ENCODE assay signal across 9 mouse cellular contexts in genomic region chr2:48538668-48539341, GRCm38 (mm10).
DNase-seq lines count a peak whose midpoint lies in the region; ATAC-seq lines count a peak whose summit lies in the region.
"Had no signal": no experiment of that assay in that cellular context is flagged by ENCODE, and none has a peak within 500 bp of the region (broad histone marks: within the 10 kb centered on the region; RNA-seq: fewer than 3 reads in every experiment).

No protein-coding gene starts in this region.

- peak; percentile 83 for ATAC-seq in frontal cortex, adult (ENCODE audit: low TSS enrichment)
- ATAC-seq in limb, embryonic 12.5 days (ENCODE audit: insufficient number of reproducible peaks, insufficient read depth, low FRiP score, low TSS enrichment, low read depth): 0 out of 2 replicates have a peak, but pooled peaks have one; percentile 31

- no peaks in the 10 kb centered on the region for H3K9me3 ChIP-seq in limb, embryonic 12.5 days
- H3K9me3 ChIP-seq: lung, embryonic 15.5 days had no signal

- peak overlapping the region; percentile 37 for H3K4me3 ChIP-seq in brown adipose tissue, adult 24 weeks (ENCODE audit: insufficient read depth, low read depth, low read length)
- H3K4me3 ChIP-seq in limb, embryonic 12.5 days (replicated peaks): no peak overlapping the region
- H3K4me3 ChIP-seq: lung, embryonic 15.5 days had no signal

- H3K27ac ChIP-seq in brown adipose tissue, adult 24 weeks (replicated peaks; ENCODE audit: low read depth, low read length): peak overlapping the region; percentile 81
- H3K27ac ChIP-seq in limb, embryonic 12.5 days: no peak overlapping the region
- H3K27ac ChIP-seq: lung, embryonic 15.5 days had no signal

- H3K4me2 ChIP-seq in limb, embryonic 12.5 days: no peak overlapping the region
- H3K4me2 ChIP-seq: lung, embryonic 15.5 days had no signal

- H3K27me3 ChIP-seq in limb, embryonic 12.5 days: no peaks in the 10 kb centered on the region
- H3K27me3 ChIP-seq: lung, embryonic 15.5 days had no signal

- DNase-seq in frontal cortex, postnatal 14 days (ENCODE audit: low spot score in 2 of 2): no peak
- DNase-seq in heart, postnatal 36 days: peak; percentile 15 to 21
- no peak for DNase-seq in adrenal gland, adult 18-20 months (ENCODE audit: low spot score in 2 of 2)
- DNase-seq in urinary bladder, postnatal 36 days (ENCODE audit: low spot score in 2 of 2): no peak
- DNase-seq in c-Kit-positive CD71-positive TER-119-positive erythroid progenitor cells, embryonic 14.5 days (ENCODE audit: low spot score): no peak

- intact Hi-C loops in heart, postnatal 36 days (cut with DNase I): loop anchor here (2.0 to 10.0 kb wide), 4 partner anchors 64 to 346 kb away; partner anchors contain the start of gene Acvr2a

- WGBS in limb, embryonic 12.5 days: 46% methylated on average over 13 of the region's 13 CpGs

- H3K36me3 ChIP-seq in limb, embryonic 12.5 days: no peaks in the 10 kb centered on the region
- H3K36me3 ChIP-seq: lung, embryonic 15.5 days had no signal

- H3K9ac ChIP-seq in limb, embryonic 12.5 days (replicated peaks): no peak overlapping the region
- H3K9ac ChIP-seq: lung, embryonic 15.5 days had no signal

- peaks cover 3% of the 10 kb centered on the region; the same call in 1 of the 2 replicates for H3K4me1 ChIP-seq in brown adipose tissue, adult 24 weeks (ENCODE audit: control insufficient read depth, insufficient read depth, insufficient read length, low read length)
- H3K4me1 ChIP-seq in limb, embryonic 12.5 days (replicated peaks): peaks cover 2% of the 10 kb centered on the region

Comparison
In these comparisons a context has a peak if more than half of its experiments do, and no peak if none do; other contexts are left out.
1. DNase-seq: peak in heart, postnatal 36 days (2 of 2); none in frontal cortex, postnatal 14 days (0 of 2), adrenal gland, adult 18-20 months (0 of 2), urinary bladder, postnatal 36 days (0 of 2) and c-Kit-positive CD71-positive TER-119-positive erythroid progenitor cells, embryonic 14.5 days (single experiment).